Mouse (Mus musculus): ENCODE results near the gene Baz1a. TPM values are rescaled to one million over a fixed set of nuclear protein-coding genes. Genes with fewer than 3 reads are reported as not detected.
"Not testable (repeated sequence)": the region's sequence is repeated elsewhere in the genome, so short reads cannot be mapped to it uniquely, and the experiment has no call there.

Baz1a gene
- polyA plus RNA-seq, 1 experiment from 2014 or later, result 33.2 TPM

GRCm38 (mm10) chr12:54981962-54982361 is 32.2 kb downstream of the Baz1a start:
- no peak for DNase-seq (ENCODE audit: low spot score)

- no peak for DNase-seq (ENCODE audit: low spot score)
Observed at GRCm38 (mm10) chr12:54980939-54981338, 33.2 kb downstream of the Baz1a start.

- no peak for DNase-seq (ENCODE audit: low spot score)
Observed at GRCm38 (mm10) chr12:54980532-54980931, 33.6 kb downstream of the Baz1a start.

GRCm38 (mm10) chr12:54969033-54969432 is 45.1 kb downstream of the Baz1a start:
- DNase-seq (ENCODE audit: low spot score), result no peak

- no peak for DNase-seq (ENCODE audit: low spot score)
Observed at GRCm38 (mm10) chr12:54965532-54966160, 48.5 kb downstream of the Baz1a start.

DNA sequence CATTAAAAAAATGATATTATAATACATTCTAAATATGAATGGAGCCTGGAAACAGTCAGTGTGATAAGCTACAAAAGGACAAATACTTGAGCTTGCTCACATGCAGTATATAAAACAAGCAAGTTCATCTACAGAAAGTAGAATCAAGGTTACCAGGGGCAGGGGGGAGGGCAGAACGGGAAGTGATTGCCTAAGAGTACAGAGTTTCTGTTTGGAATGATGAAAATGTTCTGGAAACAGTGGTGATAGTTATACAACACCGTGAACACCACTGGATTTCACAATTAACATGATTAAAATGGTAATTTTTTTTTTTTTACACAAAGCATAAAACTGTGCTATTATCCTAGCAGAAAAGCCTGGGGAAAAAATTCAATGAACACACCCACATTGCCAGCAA is 54.6 kb downstream of the Baz1a start:
- DNase-seq (ENCODE audit: low spot score), result no peak

GRCm38 (mm10) chr12:54956974-54957373 is 57.2 kb downstream of the Baz1a start:
- no peak for DNase-seq (ENCODE audit: low spot score)

- DNase-seq (ENCODE audit: low spot score), result no peak
Observed at GRCm38 (mm10) chr12:54956457-54956856, 57.7 kb downstream of the Baz1a start.

DNA sequence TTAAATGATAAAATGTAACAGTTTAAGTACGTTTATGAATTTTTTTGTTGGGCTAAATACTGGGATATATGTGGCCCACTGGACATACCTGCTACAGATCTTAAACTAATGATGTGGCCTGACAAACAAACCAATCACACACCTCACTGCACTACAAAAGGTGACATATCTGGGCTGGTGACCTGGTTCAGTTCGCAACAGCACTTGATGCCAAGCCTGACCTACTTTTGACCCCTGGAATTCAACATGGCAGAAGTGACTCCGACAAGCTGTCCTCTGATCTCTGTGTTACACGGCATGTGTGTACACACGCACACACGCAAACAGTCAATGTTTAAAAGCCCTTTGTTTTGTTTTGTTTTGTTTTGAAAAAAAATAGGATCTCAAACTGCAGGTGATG is 68.0 kb downstream of the Baz1a start:
- no peak for DNase-seq (ENCODE audit: low spot score)

- DNase-seq (ENCODE audit: low spot score), result not testable (repeated sequence)
Observed at GRCm38 (mm10) chr12:54942586-54943157, 71.5 kb downstream of the Baz1a start.

- DNase-seq (ENCODE audit: low spot score), result not testable (repeated sequence)
Observed at GRCm38 (mm10) chr12:54937581-54938343, 76.4 kb downstream of the Baz1a start.

GRCm38 (mm10) chr12:54910387-54910786 is 103.8 kb downstream of the Baz1a start:
- no peak for DNase-seq (ENCODE audit: low spot score)

DNA sequence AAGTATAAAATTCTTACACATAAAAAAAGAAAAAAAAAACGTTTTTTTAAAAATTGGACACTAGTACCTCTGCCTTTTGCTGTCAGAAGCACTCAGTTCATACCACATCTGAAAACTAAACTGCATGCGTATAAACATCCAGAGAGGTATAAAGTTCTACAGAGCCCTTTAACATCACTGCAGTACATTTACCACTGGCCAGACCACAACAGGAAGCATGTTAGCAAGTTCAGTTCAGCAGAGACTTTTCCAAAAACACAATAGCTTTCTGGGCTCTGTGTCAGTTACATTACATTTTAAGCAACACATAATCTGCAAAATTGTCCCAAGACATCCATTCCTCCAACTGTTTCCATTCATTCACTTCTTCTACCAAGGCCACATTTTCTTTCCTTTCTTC is 121.6 kb downstream of the Baz1a start:
- DNase-seq (ENCODE audit: low spot score), result not testable (repeated sequence)

GRCm38 (mm10) chr12:54890426-54890825 is 123.7 kb downstream of the Baz1a start:
- DNase-seq (ENCODE audit: low spot score), result no peak

GRCm38 (mm10) chr12:54887580-54888127 is 126.5 kb downstream of the Baz1a start:
- DNase-seq (ENCODE audit: low spot score), result no peak

DNA sequence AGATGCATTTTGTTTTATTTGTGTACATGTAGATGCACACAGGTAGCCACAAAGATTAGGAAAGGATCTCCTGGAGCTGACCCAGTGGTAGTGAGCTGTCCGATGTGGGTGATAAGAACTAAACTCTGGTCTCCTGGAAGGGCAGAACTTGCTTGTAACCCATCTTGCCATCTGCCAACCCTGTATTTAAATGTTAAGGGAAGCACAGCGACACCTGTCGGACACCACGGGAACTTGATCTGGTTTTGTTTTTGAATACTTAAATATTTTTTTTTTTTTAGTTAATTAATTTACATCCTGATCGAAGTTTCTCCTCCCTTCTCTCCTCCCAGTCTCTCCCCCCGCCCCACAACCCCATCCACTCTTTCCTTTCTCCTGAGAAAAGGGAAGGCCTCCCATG is 134.5 kb downstream of the Baz1a start:
- peak; percentile 73 for DNase-seq (ENCODE audit: low spot score)

DNA sequence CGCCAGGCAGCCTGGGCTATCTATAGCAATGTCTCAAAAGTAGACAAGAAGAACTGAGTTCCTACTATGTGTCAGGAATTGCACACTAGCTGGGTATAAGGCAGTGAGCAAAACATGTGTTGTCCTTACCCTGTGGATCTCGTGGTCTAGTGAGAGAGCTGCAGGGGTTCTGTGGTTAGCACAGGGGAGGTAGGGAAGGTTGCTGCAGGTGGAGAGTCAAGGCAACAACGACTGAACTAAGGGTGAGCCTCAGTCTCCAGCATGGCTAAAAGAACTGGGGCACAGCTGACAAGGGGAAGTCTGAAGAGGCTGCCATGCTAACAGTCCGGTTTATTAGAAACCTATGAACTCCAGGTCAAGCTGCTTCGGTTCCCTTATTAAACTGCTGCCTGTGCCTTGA is 134.9 kb downstream of the Baz1a start:
- DNase-seq (ENCODE audit: low spot score), result peak; percentile 74

- no peak for DNase-seq (ENCODE audit: low spot score)
Observed at GRCm38 (mm10) chr12:54877875-54878274, 136.3 kb downstream of the Baz1a start.

- DNase-seq (ENCODE audit: low spot score), result no peak
Observed at GRCm38 (mm10) chr12:54876879-54877278, 137.3 kb downstream of the Baz1a start.

- DNase-seq (ENCODE audit: low spot score), result no peak
Observed at GRCm38 (mm10) chr12:54874711-54875110, 139.4 kb downstream of the Baz1a start.

DNA sequence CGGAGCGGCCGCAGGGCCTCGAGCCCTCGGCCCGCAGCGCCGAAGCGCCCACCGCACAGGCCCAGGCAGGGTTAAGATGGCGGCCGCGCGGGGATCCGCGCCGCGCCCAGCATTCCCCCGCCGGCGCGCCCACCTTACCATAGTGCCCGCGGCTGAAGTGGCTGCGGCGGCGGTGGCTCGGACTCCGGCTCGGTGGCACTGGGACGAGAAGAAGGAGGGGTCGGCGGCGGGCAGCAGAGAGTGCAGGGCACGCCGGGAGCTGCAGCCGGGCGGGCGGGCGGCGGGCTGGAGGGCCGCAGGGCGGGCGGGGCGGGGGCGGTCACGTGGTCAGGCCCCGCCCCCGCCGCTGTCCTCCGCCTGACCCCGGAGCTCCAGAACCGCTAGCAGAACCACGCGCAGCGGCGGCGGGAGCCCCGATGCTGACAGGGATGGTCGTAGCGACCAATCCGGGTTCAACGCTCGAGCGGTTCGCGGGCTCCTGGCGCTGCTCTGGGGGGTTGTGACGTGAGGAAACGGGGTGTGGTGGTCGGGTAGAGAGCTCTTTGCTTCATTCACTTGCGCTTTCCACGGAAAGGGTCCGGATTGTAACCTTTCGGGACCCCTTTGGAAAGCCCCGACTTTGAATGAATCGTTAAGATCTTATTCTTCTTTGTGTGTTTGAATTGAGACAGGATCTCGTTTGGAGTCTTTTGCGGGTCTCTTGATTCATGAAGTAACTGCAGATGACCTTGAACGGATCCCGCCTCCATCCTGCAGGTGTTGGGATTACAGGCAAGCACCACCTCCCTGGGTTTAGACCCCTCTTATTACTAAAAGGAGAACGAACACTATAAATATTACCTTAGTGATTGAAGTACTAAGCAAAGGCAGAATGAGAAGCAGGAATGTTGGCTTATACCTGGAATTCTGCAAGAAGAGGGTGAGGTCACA is 151.3 kb downstream of the Baz1a start, which contains the start of gene Cfl2:
Cfl2 (minus strand) TSS at position 272 of the 930 bp plus-strand sequence.
- peak; percentile 66 for DNase-seq (ENCODE audit: low spot score)

All from thymus, postnatal 0 days (tissue).